Mouse (Mus musculus): ENCODE data around the gene C1ra. TPM values are rescaled to one million over a fixed set of nuclear protein-coding genes. Genes with fewer than 3 reads are reported as not detected.
A peak's percentile ranks its signal among the peaks of the same experiment; 100 is the strongest.
"Not testable (repeated sequence)": the region's sequence is repeated elsewhere in the genome, so short reads cannot be mapped to it uniquely, and the experiment has no call there.

The C1ra gene
- polyA plus RNA-seq, 1 experiment from 2014 or later: 0.06 TPM

DNA sequence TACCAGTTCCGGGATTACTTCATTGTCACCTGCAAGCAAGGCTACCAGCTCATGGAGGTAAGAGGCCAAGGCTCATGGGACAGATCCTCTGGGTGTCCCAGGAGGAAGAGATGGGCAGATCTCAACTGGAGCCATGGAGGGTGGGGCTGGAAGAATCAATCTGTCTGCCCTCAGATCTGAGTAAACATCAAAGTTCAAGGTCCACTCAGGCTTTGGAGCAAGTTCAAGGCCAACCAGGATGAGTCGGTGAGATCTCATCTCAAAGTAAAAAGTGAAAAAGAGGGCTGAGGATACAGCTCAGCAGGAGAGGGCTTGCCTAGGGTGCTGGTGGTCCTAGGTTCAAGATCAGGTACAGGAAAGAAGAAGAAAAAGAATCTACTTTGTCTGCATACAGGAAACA, 49.4 kb downstream of the C1ra start:
- not testable (repeated sequence) for H3K9ac ChIP-seq; H3K4me2 ChIP-seq (replicated peaks); H3K4me3 ChIP-seq; H3K9me3 ChIP-seq; H3K4me1 ChIP-seq; H3K36me3 ChIP-seq; H3K27ac ChIP-seq; ATAC-seq (ENCODE audit: low FRiP score, low read depth); H3K27me3 ChIP-seq (replicated peaks)
- 93% methylated on average over 2 of the region's 2 CpGs for WGBS

DNA sequence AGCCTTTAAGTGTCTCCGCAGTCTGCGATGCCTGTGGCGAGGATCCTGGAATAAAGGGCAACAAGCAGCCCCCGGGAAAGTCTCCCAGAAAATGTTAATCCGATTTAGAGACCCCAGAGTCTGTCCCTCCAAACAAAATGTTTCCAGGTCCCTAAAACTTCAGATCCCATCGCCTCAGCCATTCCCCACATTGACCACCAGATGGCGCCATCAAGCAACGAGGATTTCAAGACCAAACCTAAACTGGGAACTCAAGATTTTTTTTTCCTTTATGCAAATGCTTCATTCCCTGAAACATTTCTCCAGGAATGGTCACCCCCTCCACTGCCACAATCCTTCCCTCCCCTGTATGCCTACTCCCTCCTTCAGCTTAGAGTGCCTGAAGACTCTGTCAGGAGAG, 57.8 kb downstream of the C1ra start, which contains the start of gene C1rb:
TSS of gene C1rb (plus strand) at position 269 of the 400 bp plus-strand sequence.
- ATAC-seq (ENCODE audit: low FRiP score, low read depth): no peak
- H3K27me3 ChIP-seq (replicated peaks): no peaks in the 10 kb centered on the region
- no peaks in the 10 kb centered on the region for H3K9me3 ChIP-seq
- H3K4me1 ChIP-seq: no peaks in the 10 kb centered on the region
- H3K4me2 ChIP-seq (replicated peaks): 0 out of 2 replicates have a peak within 1 kb of the TSS, but pooled peaks have one; percentile 32
- H3K36me3 ChIP-seq: no peaks in the 10 kb centered on the region
- H3K27ac ChIP-seq: no peak within 1 kb of the TSS
- no peak within 1 kb of the TSS for H3K4me3 ChIP-seq
- 5% methylated on average over 8 of the region's 8 CpGs for WGBS
- H3K9ac ChIP-seq: no peak within 1 kb of the TSS

Other genes with a start within 250 kb of the C1ra start
- gene Cd163, start 207.7 kb upstream of the C1ra start, polyA plus RNA-seq (2016; fragmentation: Nextera tagmentation; extraction: Ambion mirVana): not detected in 2 replicates
- 69.4 and 70.3 TPM in 2 replicates for gene Pex5, start 97.3 kb upstream of the C1ra start, polyA plus RNA-seq (2016; fragmentation: Nextera tagmentation; extraction: Ambion mirVana)
- 39.7 and 41.2 TPM in 2 replicates for gene Clstn3, start 47.6 kb upstream of the C1ra start, polyA plus RNA-seq (2016; fragmentation: Nextera tagmentation; extraction: Ambion mirVana)
- gene C1rl, start 19.3 kb upstream of the C1ra start, polyA plus RNA-seq (2016; fragmentation: Nextera tagmentation; extraction: Ambion mirVana): 0.19 and 0.22 TPM in 2 replicates
- gene C1s1, start 30.0 kb downstream of the C1ra start, polyA plus RNA-seq (2016; fragmentation: Nextera tagmentation; extraction: Ambion mirVana): 0.34 and 0.42 TPM in 2 replicates
- gene C1rb, start 57.9 kb downstream of the C1ra start, polyA plus RNA-seq (2016; fragmentation: Nextera tagmentation; extraction: Ambion mirVana): not detected in 2 replicates
- 0.08 TPM in 1 of 2 replicates, not detected in the other for gene C1s2, start 123.7 kb downstream of the C1ra start, polyA plus RNA-seq (2016; fragmentation: Nextera tagmentation; extraction: Ambion mirVana)
- 39.0 and 44.0 TPM in 2 replicates for gene Lpcat3, start 150.6 kb downstream of the C1ra start, polyA plus RNA-seq (2016; fragmentation: Nextera tagmentation; extraction: Ambion mirVana)
- gene Emg1, start 199.8 kb downstream of the C1ra start, polyA plus RNA-seq (2016; fragmentation: Nextera tagmentation; extraction: Ambion mirVana): 159 and 161 TPM in 2 replicates
- gene Phb2, start 199.9 kb downstream of the C1ra start, polyA plus RNA-seq (2016; fragmentation: Nextera tagmentation; extraction: Ambion mirVana): 312 and 315 TPM in 2 replicates
- 4.8 and 6.6 TPM in 2 replicates for gene Ptpn6, start 226.3 kb downstream of the C1ra start, polyA plus RNA-seq (2016; fragmentation: Nextera tagmentation; extraction: Ambion mirVana)
- gene Grcc10, start 229.0 kb downstream of the C1ra start, polyA plus RNA-seq (2016; fragmentation: Nextera tagmentation; extraction: Ambion mirVana): 527 and 552 TPM in 2 replicates
- not detected in 2 replicates for gene Gm45234, start 243.6 kb downstream of the C1ra start, polyA plus RNA-seq (2016; fragmentation: Nextera tagmentation; extraction: Ambion mirVana)
- gene Atn1, start 244.1 kb downstream of the C1ra start, polyA plus RNA-seq (2016; fragmentation: Nextera tagmentation; extraction: Ambion mirVana): 16.8 and 17.4 TPM in 2 replicates

Data from neural tube, embryonic 12.5 days (tissue).